Mouse (Mus musculus) brain, embryonic 14.5 days (tissue): ENCODE data around the gene Gcnt3. TPM values are rescaled to one million over a fixed set of nuclear protein-coding genes. Genes with fewer than 3 reads are reported as not detected.

ENCODE experiments used
- DNase-seq: peaks from one replicate; pipeline ENCODE4 v3.0.0-alpha.2; 2011; ENCODE audit warnings: low read depth
- CTCF ChIP-seq: fragments of 200-500 bp; IDR thresholded peaks from 2 replicates; pipeline ENCODE4 v1.5.1; 2012; ENCODE audit warnings: inconsistent platforms, mild to moderate bottlenecking, moderate library complexity, borderline replicate concordance; ENCODE audit not compliant: insufficient read depth, insufficient read length; ENCODE audit errors: extremely low read depth
- POLR2A ChIP-seq: fragments of 200-500 bp; IDR thresholded peaks from 2 replicates; pipeline ENCODE4 v1.6.1; 2012; ENCODE audit warnings: mild to moderate bottlenecking, inconsistent platforms, borderline replicate concordance; ENCODE audit not compliant: poor library complexity, insufficient read depth, insufficient read length, severe bottlenecking; ENCODE audit errors: extremely low read depth
- polyA plus RNA-seq: library from polyadenylated mRNA; depleted of rRNA; stranded (reverse); fragments of >200 nt; gene quantifications from 2 replicates; pipeline ENCODE4 v1.2.3, GENCODE M21; 2012

Gene Gcnt3
- polyA plus RNA-seq, 1 experiment: not detected

DNA sequence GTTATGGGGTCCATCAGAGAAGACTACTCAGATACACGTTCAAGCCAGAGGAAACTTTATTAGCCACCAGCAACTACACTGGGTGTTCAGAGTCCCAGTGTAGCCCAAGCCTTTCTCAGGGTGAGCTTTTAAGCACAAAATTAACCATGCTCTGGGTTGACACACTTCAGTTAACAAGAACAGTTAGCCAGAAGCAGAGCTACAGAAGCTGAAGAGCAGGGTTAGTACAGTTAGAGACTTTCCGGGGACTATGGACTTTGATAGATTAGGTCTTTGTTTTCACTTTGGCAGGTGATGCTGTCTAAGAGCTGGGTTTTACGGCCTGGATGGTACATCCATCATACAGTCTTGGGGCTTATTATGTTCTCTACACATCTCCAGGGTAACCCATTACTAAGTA is 14.8 kb upstream of the Gcnt3 start:
- DNase-seq: no peak
- TF ChIP-seq CTCF (no peak), POLR2A (no peak)

DNA sequence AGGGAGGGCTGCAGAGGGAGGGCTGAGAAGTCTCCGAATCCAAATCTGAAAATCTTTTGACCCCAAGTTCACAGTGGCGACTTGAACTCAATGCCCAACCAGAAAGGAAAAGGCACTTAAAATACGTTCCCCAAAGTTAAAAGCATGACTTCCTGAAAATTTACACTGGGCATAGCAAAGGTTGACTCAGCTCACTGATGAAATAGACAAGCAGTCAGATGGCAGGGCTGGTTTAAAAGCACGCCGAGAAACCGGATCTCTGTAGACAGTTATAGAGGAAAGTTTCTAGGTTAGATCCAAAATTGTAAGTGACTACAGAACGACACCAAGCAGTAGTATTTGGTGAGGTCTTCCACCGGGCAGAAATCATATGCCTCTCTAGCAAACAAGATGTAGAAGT is 12.0 kb upstream of the Gcnt3 start:
- no peak for DNase-seq
- TF ChIP-seq CTCF: no peak
- no peak for TF ChIP-seq POLR2A

DNA sequence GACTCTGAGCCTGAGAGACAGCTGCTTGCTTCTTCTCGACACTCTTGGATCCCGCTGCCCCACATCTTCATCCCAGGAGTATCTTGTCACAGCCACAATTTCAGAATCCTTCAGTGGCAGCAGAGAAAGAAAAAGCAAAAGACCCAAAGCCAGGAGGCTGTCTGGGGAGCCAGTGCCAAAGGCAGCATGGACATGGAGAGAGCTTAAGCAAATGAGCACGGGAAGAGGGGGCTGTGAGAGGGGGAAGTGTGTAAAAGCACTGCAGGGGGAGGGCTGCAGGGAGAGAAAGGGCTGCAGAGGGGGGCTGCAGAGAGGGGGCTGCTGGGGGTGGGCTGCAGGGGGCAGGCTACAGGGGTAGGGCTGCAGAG is 11.5 kb upstream of the Gcnt3 start:
- TF ChIP-seq POLR2A: no peak
- TF ChIP-seq CTCF: no peak
- peak; percentile 62 for DNase-seq

DNA sequence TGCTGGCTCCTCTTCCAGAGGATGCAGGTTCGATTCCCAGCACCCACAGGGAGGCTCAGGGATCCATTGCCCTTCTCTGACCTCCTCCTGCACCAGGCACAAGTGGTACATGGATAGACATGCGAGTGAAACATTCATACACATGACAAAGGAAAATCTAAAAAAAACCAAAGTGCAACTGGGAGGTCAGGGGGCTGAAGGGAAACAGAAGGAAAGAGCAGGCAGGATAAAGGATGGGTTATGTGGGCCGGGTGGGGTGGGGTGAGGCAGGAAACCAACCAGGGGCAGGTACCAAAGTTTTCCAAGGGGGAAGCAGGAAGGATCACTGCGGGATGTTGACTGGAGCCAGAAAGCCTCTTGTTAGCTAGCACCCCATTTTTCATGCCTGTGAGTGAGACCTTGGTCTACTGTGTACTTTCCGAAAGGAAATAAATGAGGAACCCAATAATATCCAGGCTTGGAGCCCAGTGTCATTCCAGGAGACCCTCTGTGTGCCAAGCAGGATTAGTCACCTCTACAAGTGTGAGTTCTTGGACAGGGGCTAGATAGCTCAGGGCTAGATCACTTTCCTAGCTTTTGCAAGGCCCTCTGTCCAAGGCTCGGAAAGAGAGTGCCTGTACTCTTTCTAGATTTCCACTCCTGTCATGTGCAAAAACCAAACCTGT is 11.0 kb upstream of the Gcnt3 start:
- TF ChIP-seq CTCF: no peak
- no peak for TF ChIP-seq POLR2A
- DNase-seq: no peak

- DNase-seq: no peak
- TF ChIP-seq CTCF (no peak), POLR2A (no peak)
These were observed 10.4 kb upstream of the Gcnt3 start for GRCm38 (mm10) chr9:70048280-70048679.

DNA sequence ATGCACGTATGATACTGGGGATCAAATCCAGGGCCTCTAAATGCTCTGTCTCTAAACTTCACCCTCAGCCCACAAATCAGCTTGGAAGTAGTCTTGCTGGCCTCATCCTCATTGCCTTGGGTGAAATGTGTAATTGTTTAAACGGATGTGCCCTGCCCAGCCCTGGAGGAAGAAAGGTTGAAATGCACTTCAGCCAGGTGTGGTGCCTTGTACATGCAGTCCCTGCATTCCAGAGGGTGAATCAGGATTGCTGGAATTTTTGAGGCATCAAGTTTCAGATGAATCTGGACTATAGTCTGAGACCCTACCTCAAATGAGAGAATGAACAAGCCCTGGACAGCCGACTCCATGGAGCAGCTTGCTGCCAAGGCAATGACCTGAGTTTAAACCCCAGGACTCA is 10.0 kb upstream of the Gcnt3 start:
- no peak for DNase-seq
- TF ChIP-seq CTCF (no peak), POLR2A (no peak)

GRCm38 (mm10) chr9:70046255-70046654 is 8.4 kb upstream of the Gcnt3 start:
- no peak for TF ChIP-seq POLR2A
- no peak for TF ChIP-seq CTCF
- no peak for DNase-seq

DNA sequence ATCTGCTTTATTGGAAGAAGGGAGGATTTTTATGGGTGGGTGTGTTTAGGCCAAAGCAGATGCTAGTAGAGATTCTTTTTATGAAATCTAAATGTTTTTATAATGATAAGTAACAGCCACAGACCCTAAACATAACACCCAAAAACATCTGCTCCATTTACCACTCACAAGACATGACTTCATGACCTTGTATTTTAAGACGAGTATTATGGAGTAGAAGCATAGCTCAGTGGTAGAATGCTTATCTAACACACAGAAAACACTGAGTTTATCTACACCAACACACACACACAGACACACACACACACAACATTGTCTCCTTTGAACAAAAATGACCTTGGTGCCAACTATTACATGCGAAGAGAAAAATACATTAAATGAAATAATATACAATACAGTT is 7.0 kb upstream of the Gcnt3 start:
- TF ChIP-seq CTCF: no peak
- TF ChIP-seq POLR2A: no peak
- DNase-seq: no peak

- DNase-seq: no peak
- no peak for TF ChIP-seq POLR2A
- no peak for TF ChIP-seq CTCF
These were observed 5.0 kb upstream of the Gcnt3 start for GRCm38 (mm10) chr9:70042935-70043334.

GRCm38 (mm10) chr9:70042137-70042536 is 4.2 kb upstream of the Gcnt3 start:
- no peak for DNase-seq
- TF ChIP-seq CTCF: no peak
- no peak for TF ChIP-seq POLR2A

DNA sequence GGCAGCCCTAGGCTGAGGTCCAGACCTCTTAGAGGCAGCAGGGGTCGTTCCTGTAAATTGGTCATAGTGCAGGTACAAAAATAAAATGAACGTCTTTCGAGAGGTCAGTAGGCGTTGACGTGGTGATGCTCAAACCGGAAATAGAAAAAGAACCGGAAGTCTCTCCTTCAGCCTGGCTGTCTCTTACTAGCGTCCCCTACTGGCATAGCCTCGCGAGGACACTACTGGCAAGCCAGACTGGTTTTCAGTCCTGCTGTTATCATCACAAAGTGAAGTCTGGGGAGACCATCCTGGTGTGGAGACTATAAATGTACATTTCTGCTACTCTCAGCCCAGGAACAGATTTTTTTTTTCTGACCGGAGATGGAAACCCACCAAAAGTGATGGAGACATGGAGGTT is 2.7 kb upstream of the Gcnt3 start:
- DNase-seq: no peak
- TF ChIP-seq POLR2A (no peak), CTCF (no peak)

DNA sequence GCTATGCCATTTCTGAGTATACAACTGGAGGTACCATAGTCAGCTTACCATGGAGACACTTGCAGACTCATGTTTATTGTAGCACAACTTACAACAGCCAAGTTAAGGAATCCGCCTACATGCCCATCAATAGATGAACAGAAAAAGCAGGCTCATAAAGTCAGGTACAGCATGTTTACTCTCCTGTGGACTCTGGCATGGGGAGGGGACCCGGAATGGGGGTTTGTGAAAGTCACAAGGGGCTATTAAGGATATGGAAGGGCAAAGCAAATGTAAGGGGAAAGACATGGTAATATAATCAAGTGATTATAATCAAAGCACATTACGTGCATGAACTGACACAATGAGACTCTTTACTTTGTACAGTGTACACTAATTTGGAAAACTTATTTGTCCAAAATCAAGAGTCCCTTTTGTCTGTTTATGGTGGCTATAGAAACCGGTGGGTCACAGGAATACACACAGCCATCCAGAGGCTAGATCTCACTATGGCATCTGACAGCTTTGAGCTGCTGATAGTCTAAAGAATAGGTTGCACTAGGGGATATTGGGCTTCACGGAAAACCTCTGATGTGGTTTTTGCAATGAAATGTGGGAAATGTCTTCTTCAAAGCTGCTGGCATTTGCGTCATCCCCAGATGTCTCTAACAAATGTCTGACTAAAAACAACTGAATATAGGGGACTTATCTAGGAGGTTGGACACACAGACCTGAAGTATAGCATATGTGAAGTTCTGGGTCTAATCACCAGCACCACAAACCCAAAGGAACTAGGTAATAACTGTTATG is 1.9 kb upstream of the Gcnt3 start:
- DNase-seq: no peak
- no peak for TF ChIP-seq CTCF
- no peak for TF ChIP-seq POLR2A
